Mouse (Mus musculus) heart, embryonic 10.5 days (tissue): ENCODE results near the gene Atp7b. TPM values are rescaled to one million over a fixed set of nuclear protein-coding genes. Genes with fewer than 3 reads are reported as not detected.

Source experiments
- DNase-seq: peaks from one replicate; pipeline ENCODE4 v3.0.0-alpha.2; 2017; ENCODE audit warnings: low spot score
- H3K27ac ChIP-seq: fragments of 300-500 bp; sonication (generic); 2 replicates; pipeline ENCODE4 v1.5.1; 2016; ENCODE audit warnings: mild to moderate bottlenecking
- H3K27me3 ChIP-seq: fragments of 300-500 bp; sonication (generic); 2 replicates; pipeline ENCODE4 v1.6.1; 2016; ENCODE audit warnings: mild to moderate bottlenecking; ENCODE audit not compliant: poor library complexity, insufficient read depth, severe bottlenecking
- H3K36me3 ChIP-seq: fragments of 300-500 bp; sonication (generic); 2 replicates; pipeline ENCODE4 v1.6.1; 2016; ENCODE audit warnings: mild to moderate bottlenecking, moderate library complexity
- H3K4me1 ChIP-seq: fragments of 300-500 bp; sonication (generic); 2 replicates; pipeline ENCODE4 v1.6.1; 2016; ENCODE audit warnings: mild to moderate bottlenecking
- H3K4me3 ChIP-seq: fragments of 300-500 bp; sonication (generic); 2 replicates; pipeline ENCODE4 v1.5.1; 2016; ENCODE audit warnings: mild to moderate bottlenecking, moderate library complexity
- H3K9me3 ChIP-seq: fragments of 300-500 bp; sonication (generic); 2 replicates; pipeline ENCODE4 v1.6.1; 2016; ENCODE audit warnings: mild to moderate bottlenecking, moderate library complexity
- WGBS: fragments of 180-500 bp; shearing (Covaris S2); methylation state at CpG from one replicate; pipeline ENCODE4 v1.1.7; 2016; 5-methylcytosine and 5-hydroxymethylcytosine counted together
- polyA plus RNA-seq: library from polyadenylated mRNA; unstranded; fragments of >200 nt; fragmentation: Nextera tagmentation; extraction: Ambion mirVana; gene quantifications from 2 replicates; pipeline ENCODE4 v1.2.1, GENCODE M21; 2016

The Atp7b gene
- polyA plus RNA-seq, 1 experiment from 2014 or later, result 3.8 TPM

- DNase-seq, result no peak
- Histone ChIP-seq H3K36me3 (no peaks in the 10 kb centered on the region), H3K4me1 (peaks cover 6% of the 10 kb centered on the region), H3K9me3 (no peaks in the 10 kb centered on the region), H3K27me3 (no peaks in the 10 kb centered on the region), H3K4me3 (no peak overlapping the region), H3K27ac (no peak overlapping the region)
- WGBS, result 64% methylated on average over 2 of the region's 2 CpGs
Measured at GRCm38 (mm10) chr8:22047699-22048464, 12.2 kb downstream of the Atp7b start.

GRCm38 (mm10) chr8:22043706-22044105 is 16.4 kb downstream of the Atp7b start:
- no peak for DNase-seq
- WGBS, result 56% methylated on average over 12 of the region's 12 CpGs
- no peaks in the 10 kb centered on the region for H3K36me3 ChIP-seq
- H3K27ac ChIP-seq, result peak overlapping the region; percentile 42; the same call in 1 of the 2 replicates
- H3K9me3 ChIP-seq, result no peaks in the 10 kb centered on the region
- H3K27me3 ChIP-seq, result no peaks in the 10 kb centered on the region
- no peak overlapping the region for H3K4me3 ChIP-seq
- peaks cover 14% of the 10 kb centered on the region for H3K4me1 ChIP-seq

- no peak overlapping the region for H3K27ac ChIP-seq
- H3K27me3 ChIP-seq, result no peaks in the 10 kb centered on the region
- H3K9me3 ChIP-seq, result no peaks in the 10 kb centered on the region
- DNase-seq, result no peak
- H3K4me3 ChIP-seq, result no peak overlapping the region
- WGBS, result 77% methylated on average over 3 of the region's 3 CpGs
- peaks cover 14% of the 10 kb centered on the region for H3K4me1 ChIP-seq
- no peaks in the 10 kb centered on the region for H3K36me3 ChIP-seq
Measured at GRCm38 (mm10) chr8:22042515-22042914, 17.6 kb downstream of the Atp7b start.

- Histone ChIP-seq H3K27me3 (no peaks in the 10 kb centered on the region), H3K9me3 (no peaks in the 10 kb centered on the region), H3K4me3 (no peak overlapping the region), H3K36me3 (no peaks in the 10 kb centered on the region), H3K4me1 (peaks cover 17% of the 10 kb centered on the region), H3K27ac (no peak overlapping the region)
- DNase-seq, result no peak
- 55% methylated on average over 6 of the region's 6 CpGs for WGBS
Measured at GRCm38 (mm10) chr8:22040153-22040509, 20.0 kb downstream of the Atp7b start.

- Histone ChIP-seq H3K27me3 (no peaks in the 10 kb centered on the region), H3K4me1 (peaks cover 17% of the 10 kb centered on the region), H3K9me3 (no peaks in the 10 kb centered on the region), H3K27ac (0 out of 2 replicates have a peak overlapping the region, but pooled peaks have one; percentile 16), H3K4me3 (peak overlapping the region; percentile 33; the same call in 1 of the 2 replicates), H3K36me3 (no peaks in the 10 kb centered on the region)
- DNase-seq, result no peak
- 12% methylated on average over 15 of the region's 15 CpGs for WGBS
Measured at GRCm38 (mm10) chr8:22039468-22040152, 20.5 kb downstream of the Atp7b start.

GRCm38 (mm10) chr8:22037022-22037421 is 23.1 kb downstream of the Atp7b start:
- Histone ChIP-seq H3K4me1 (peaks cover 14% of the 10 kb centered on the region), H3K9me3 (no peaks in the 10 kb centered on the region), H3K36me3 (no peaks in the 10 kb centered on the region), H3K27me3 (no peaks in the 10 kb centered on the region), H3K27ac (no peak overlapping the region), H3K4me3 (no peak overlapping the region)
- DNase-seq, result no peak
- 71% methylated on average over 7 of the region's 7 CpGs for WGBS

GRCm38 (mm10) chr8:22036137-22036536 is 24.0 kb downstream of the Atp7b start:
- 92% methylated on average over 9 of the region's 9 CpGs for WGBS
- DNase-seq, result no peak
- Histone ChIP-seq H3K4me1 (peaks cover 14% of the 10 kb centered on the region), H3K27me3 (no peaks in the 10 kb centered on the region), H3K27ac (no peak overlapping the region), H3K4me3 (no peak overlapping the region), H3K36me3 (no peaks in the 10 kb centered on the region), H3K9me3 (no peaks in the 10 kb centered on the region)

GRCm38 (mm10) chr8:22030990-22031389 is 29.1 kb downstream of the Atp7b start:
- Histone ChIP-seq H3K4me3 (no peak overlapping the region), H3K27me3 (no peaks in the 10 kb centered on the region), H3K27ac (no peak overlapping the region), H3K9me3 (no peaks in the 10 kb centered on the region), H3K36me3 (no peaks in the 10 kb centered on the region), H3K4me1 (no peaks in the 10 kb centered on the region)
- 75% methylated on average over 3 of the region's 3 CpGs for WGBS
- DNase-seq, result no peak

- no peaks in the 10 kb centered on the region for H3K36me3 ChIP-seq
- no peak overlapping the region for H3K27ac ChIP-seq
- 84% methylated on average over 3 of the region's 3 CpGs for WGBS
- no peaks in the 10 kb centered on the region for H3K27me3 ChIP-seq
- no peak for DNase-seq
- H3K9me3 ChIP-seq, result no peaks in the 10 kb centered on the region
- no peaks in the 10 kb centered on the region for H3K4me1 ChIP-seq
- H3K4me3 ChIP-seq, result no peak overlapping the region
Measured at GRCm38 (mm10) chr8:22028973-22029372, 31.1 kb downstream of the Atp7b start.

GRCm38 (mm10) chr8:22025241-22025640 is 34.9 kb downstream of the Atp7b start:
- 76% methylated on average over 4 of the region's 4 CpGs for WGBS
- DNase-seq, result no peak

GRCm38 (mm10) chr8:22022244-22022643 is 37.9 kb downstream of the Atp7b start:
- no peak for DNase-seq
- WGBS, result 52% methylated on average over 7 of the region's 7 CpGs
- H3K27me3 ChIP-seq, result no peaks in the 10 kb centered on the region
- H3K4me3 ChIP-seq, result no peak overlapping the region
- no peak overlapping the region for H3K27ac ChIP-seq
- H3K9me3 ChIP-seq, result no peaks in the 10 kb centered on the region
- no peaks in the 10 kb centered on the region for H3K36me3 ChIP-seq
- no peaks in the 10 kb centered on the region for H3K4me1 ChIP-seq

More at GRCm38 (mm10) chr8:22025241-22025640, 34.9 kb downstream of the Atp7b start:
- Histone ChIP-seq H3K36me3 (no peaks in the 10 kb centered on the region), H3K27me3 (no peaks in the 10 kb centered on the region), H3K9me3 (no peaks in the 10 kb centered on the region), H3K4me1 (no peaks in the 10 kb centered on the region), H3K4me3 (no peak overlapping the region), H3K27ac (no peak overlapping the region)

- Histone ChIP-seq H3K27ac (no peak overlapping the region), H3K9me3 (no peaks in the 10 kb centered on the region), H3K4me1 (no peaks in the 10 kb centered on the region), H3K27me3 (no peaks in the 10 kb centered on the region), H3K36me3 (no peaks in the 10 kb centered on the region), H3K4me3 (no peak overlapping the region)
- 70% methylated on average over 5 of the region's 5 CpGs for WGBS
- DNase-seq, result no peak
Measured at GRCm38 (mm10) chr8:22019498-22019897, 40.6 kb downstream of the Atp7b start.

- Histone ChIP-seq H3K4me1 (no peaks in the 10 kb centered on the region), H3K36me3 (0 out of 2 replicates have a peak, but pooled peaks cover 3% of the 10 kb centered on the region), H3K9me3 (no peaks in the 10 kb centered on the region), H3K27me3 (no peaks in the 10 kb centered on the region), H3K4me3 (no peak overlapping the region), H3K27ac (no peak overlapping the region)
- 78% methylated on average over 7 of the region's 7 CpGs for whole genome bisulfite sequencing
- DNase-seq, result no peak
Measured at GRCm38 (mm10) chr8:22017731-22018130, 42.4 kb downstream of the Atp7b start.
